Mouse (Mus musculus) embryo, embryonic 10.5 days (tissue): ENCODE results near the gene Olfr1270.
"Not testable (repeated sequence)": the region's sequence is repeated elsewhere in the genome, so short reads cannot be mapped to it uniquely, and the experiment has no call there.

ENCODE experiments used
- DNase-seq: peaks from one replicate; pipeline ENCODE4 v3.0.0-alpha.2; 2015; ENCODE audit warnings: low spot score

Gene Olfr1270

DNA sequence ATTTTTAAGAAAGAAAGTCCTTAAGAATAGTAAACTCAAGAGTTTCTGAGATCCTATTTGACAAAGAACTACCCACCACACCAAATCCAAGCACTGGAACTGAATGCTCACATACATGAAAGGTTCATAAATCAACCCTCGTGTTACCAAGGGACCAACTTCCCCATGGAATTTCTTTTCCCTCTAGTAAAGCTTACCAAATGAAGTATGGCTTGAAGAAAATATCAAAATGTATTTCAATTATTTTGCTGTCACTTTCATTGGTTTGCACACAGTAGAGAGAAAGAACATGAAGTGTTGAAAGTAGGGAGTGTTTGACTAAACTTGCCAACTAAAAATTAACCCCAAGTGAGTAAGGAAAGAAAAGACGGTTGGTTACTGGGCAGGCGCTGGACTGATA, at the start of gene Olfr1270:
Gene Olfr1270, minus strand, starts transcription at position 101 of the 400 bp plus-strand sequence.
- no peak for DNase-seq

DNA sequence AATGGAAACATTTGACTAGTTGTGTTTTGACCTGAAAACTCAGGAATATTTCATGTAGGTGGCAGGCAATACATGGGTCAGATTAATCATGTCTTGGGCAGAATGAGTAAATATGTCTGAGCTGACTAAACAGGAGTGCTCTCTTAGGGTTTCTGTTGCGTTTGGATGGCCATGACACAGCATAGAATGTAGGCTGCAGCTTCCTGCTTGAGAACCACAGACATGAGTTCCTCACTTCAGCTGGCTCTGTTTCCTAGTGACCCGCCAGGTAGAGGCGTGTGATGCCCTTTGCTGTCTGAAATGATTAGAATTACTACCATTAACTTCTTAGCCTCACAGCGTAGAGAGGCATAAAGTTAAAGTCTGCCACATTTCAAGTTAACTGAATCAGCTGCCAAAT, 46.7 kb upstream of the Olfr1270 start:
- DNase-seq = not testable (repeated sequence)

DNA sequence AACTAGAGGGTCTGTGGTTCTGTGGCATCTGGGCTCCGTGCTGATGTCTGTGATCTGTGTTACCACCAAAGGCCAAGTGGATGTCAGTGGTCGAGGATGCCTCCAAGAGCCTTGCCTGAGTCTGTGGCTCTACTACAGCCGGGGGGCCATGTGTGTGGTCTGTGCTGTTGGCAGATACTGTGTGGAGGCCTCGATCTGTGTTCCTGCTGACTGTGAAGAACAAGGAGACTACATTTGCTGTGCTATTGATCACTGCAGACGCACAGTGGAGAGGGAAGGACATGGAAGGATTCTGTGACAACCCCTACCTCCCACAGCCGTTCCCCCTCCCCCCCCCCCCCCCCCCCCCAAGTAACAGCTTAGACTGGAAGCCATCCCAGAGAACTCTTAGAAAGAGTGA, 42.4 kb upstream of the Olfr1270 start:
- not testable (repeated sequence) for DNase-seq

DNA sequence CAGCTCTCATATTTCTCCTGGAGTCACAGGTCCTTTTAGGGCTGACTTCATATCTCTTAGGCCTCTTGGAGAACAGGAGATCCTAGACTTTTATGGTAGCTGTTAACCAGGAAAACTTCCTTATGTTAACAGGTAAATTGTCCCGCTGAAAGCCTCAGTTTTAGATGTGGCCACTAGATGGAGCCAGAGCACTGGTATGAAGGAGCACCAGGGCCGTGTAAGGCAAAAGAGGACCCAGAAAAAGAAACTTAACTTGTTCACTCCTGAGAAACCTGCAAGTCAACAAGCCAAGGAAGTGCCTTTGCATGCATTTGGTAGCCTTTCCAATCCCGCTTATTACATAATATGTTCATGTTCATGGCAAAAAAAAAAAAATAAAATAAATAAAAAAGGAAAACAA, 41.9 kb upstream of the Olfr1270 start:
- DNase-seq = not testable (repeated sequence)

DNA sequence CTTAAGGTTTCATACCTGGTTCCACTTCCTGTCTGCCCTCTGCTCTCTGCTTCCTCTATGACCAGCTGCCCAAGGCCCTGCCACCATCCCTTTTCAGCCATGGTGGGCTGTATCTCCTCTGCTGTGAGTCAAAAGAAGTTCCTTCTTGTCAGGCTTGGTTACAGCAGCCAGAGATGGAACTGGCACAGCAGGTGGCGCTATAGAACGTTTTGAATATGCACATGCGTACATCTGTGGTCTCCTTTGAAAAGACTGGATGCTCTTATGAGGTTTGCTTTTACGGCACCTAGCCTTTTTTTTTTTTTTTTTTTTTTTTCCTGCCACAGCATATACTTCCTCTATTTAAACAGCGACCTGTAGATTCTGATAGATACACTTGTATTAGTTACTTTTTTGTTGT, 34.2 kb upstream of the Olfr1270 start:
- DNase-seq = not testable (repeated sequence)

DNA sequence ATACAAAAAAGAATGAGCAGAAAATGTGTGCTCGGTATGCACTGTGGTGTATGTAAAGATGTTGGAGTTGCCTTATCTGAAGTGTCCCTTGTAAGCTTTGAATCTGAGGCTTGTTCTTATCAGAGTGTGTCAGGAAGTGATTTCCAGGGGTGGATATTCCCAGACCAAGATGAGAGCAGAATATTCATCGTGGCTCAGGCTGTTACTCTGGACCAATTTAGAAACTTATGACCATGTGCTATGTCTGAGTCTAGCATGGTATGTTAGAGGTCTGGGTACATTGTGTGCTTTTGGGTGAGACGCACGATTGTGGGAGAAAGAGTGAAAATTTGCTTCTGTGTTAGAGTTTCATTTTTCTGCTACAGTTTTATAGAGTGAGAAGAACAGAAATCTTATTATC, 33.2 kb upstream of the Olfr1270 start:
- DNase-seq = not testable (repeated sequence)

DNA sequence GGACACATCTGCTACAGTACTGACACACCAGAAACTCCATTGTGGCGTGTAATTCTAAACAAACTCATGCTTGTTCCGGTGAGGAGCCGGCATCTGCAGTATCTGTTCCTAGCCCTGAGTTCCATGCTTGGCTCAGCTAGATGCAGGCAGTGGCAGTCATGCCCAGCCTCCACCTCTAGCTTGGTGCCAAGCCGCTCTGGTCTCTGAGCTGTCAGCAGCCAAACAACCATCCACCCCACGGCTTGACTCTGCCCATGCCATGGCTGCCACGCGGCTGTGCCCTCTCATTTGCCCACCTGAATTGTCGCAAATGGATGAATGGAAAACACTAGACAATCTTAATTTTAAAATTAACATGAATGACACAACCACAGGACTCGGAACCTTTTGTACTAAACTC, 1.0 kb upstream of the Olfr1270 start:
- DNase-seq = no peak

DNA sequence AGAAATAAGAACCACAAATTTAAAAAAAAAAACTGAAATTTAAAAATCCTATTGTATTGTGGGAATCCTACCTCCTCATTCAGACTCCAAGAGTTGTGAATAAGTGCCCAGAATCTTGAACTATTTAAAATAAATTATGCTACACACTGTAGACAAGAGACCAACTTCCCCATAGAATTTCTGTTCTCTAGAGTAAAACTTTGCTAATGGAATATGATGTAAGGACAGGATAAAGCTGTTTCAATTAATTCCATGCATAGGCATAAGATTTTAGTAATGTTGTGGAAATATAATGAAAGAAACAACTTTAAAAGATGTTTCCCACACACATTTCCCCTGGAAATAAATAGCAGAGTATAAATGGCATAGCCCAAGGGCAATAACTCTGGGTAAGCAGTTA, 10.7 kb downstream of the Olfr1270 start, which contains the start of gene Olfr32:
Gene Olfr32, minus strand, starts transcription at position 101 of the 400 bp plus-strand sequence.
- DNase-seq = no peak

DNA sequence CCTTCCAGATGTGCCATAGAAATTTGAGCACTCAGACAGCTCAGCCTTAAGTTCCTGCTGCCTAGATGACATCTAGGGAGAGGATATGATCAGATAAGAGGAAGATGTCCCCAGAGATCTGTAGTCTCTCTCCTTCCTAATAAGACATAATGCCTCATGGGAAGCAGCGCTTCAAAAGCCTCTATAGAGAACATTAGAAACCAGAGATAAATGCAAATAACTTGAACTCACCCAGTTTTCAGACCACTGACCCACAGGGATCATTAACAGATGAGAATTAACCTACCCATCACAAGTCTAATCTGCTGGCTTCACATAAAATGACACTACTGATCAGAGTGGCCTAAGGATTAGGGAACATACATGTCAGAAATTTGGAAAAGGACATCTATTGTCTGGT, 31.6 kb downstream of the Olfr1270 start, which contains the start of gene Olfr1269:
Gene Olfr1269, minus strand, starts transcription at position 101 of the 400 bp plus-strand sequence.
- no peak for DNase-seq
